Mouse (Mus musculus) forebrain, embryonic 12.5 days (tissue): ENCODE measurements around the gene Naaladl2. TPM values are rescaled to one million over a fixed set of nuclear protein-coding genes. Genes with fewer than 3 reads are reported as not detected.
"Not testable (repeated sequence)": the region's sequence is repeated elsewhere in the genome, so short reads cannot be mapped to it uniquely, and the experiment has no call there.

ENCODE experiments used
- ATAC-seq: fragments of 200-750 bp; cut with Nextera tagmentation; 2 replicates; pipeline ENCODE4 v1.8.0; 2017; ENCODE audit warnings: moderate TSS enrichment; ENCODE audit not compliant: low FRiP score
- H3K27ac ChIP-seq: fragments of 300-500 bp; sonication (generic); 2 replicates; pipeline ENCODE4 v1.5.1; 2016; ENCODE audit warnings: mild to moderate bottlenecking
- H3K27me3 ChIP-seq: fragments of 300-500 bp; sonication (generic); 2 replicates; pipeline ENCODE4 v1.6.1; 2016; ENCODE audit warnings: mild to moderate bottlenecking
- H3K36me3 ChIP-seq: fragments of 300-500 bp; sonication (generic); replicated peaks from 2 replicates; pipeline ENCODE4 v1.6.1; 2016; ENCODE audit warnings: mild to moderate bottlenecking
- H3K4me1 ChIP-seq: fragments of 300-500 bp; sonication (generic); 2 replicates; pipeline ENCODE4 v1.6.1; 2016
- H3K4me2 ChIP-seq: fragments of 300-500 bp; sonication (generic); 2 replicates; pipeline ENCODE4 v1.6.1; 2016; ENCODE audit warnings: mild to moderate bottlenecking, moderate library complexity
- H3K4me3 ChIP-seq: fragments of 300-500 bp; sonication (generic); replicated peaks from 2 replicates; pipeline ENCODE4 v1.5.1; 2016; ENCODE audit warnings: mild to moderate bottlenecking
- H3K9ac ChIP-seq: fragments of 300-500 bp; sonication (generic); 2 replicates; pipeline ENCODE4 v1.6.1; 2016; ENCODE audit warnings: mild to moderate bottlenecking
- H3K9me3 ChIP-seq: fragments of 300-500 bp; sonication (generic); 2 replicates; pipeline ENCODE4 v1.6.1; 2016
- WGBS: fragments of 180-500 bp; shearing (Covaris S2); methylation state at CpG from one replicate; pipeline ENCODE4 v1.1.7; 2016; 5-methylcytosine and 5-hydroxymethylcytosine counted together
- polyA plus RNA-seq: library from polyadenylated mRNA; unstranded; fragments of >200 nt; fragmentation: Nextera tagmentation; extraction: Ambion mirVana; gene quantifications from 2 replicates; pipeline ENCODE4 v1.2.1, GENCODE M21; 2016

Gene Naaladl2
- polyA plus RNA-seq, 1 experiment from 2014 or later, result 0.41 TPM

DNA sequence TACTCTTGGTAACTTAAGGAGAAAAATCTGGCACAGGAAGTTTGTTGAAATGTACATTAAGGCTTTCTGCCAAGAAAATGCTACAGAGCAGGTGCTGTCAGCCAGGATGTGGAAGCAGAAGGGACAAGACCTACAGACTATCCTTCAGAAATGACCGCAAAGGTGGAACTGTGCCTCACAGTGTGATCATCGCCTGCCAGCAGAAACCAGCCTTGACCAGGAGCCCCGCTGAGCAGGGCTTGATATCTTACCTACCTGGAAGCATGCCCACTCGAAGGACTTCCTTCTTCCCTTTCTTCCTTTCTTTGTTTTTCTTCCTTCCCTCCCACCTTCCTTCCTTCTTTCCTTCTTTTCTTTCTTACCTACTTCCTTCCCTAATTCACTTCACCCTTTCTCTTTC, 69.8 kb downstream of the Naaladl2 start:
- H3K9ac ChIP-seq, result no peak overlapping the region
- WGBS, result 61% methylated on average over 4 of the region's 4 CpGs
- no peak overlapping the region for H3K4me2 ChIP-seq
- H3K4me3 ChIP-seq, result no peak overlapping the region
- ATAC-seq, result no peak
- H3K9me3 ChIP-seq, result no peaks in the 10 kb centered on the region
- H3K36me3 ChIP-seq, result no peaks in the 10 kb centered on the region
- H3K27ac ChIP-seq, result no peak overlapping the region
- H3K27me3 ChIP-seq, result no peaks in the 10 kb centered on the region
- H3K4me1 ChIP-seq, result peaks cover 7% of the 10 kb centered on the region; the same call in 1 of the 2 replicates

DNA sequence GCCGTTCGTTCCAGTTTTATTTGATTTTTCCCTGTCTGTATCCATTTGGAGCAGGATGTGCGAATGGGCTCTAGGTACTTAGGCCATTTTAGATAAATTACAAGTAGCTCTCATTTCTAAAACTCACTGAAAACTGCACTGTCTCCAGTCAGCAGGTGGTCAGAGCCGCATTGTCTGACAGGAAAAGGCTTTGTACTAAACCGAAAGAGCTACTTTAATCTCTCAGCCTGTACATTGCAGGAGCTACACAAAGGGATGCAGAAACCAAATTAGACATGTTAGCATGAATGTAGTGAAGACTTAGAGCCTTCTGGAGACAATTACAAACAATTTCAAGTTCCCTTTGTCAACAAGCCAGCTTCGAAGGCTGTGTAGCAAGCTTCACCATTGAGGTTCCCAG, 70.2 kb downstream of the Naaladl2 start:
- WGBS, result 19% methylated on average over 6 of the region's 6 CpGs
- Histone ChIP-seq H3K9me3 (no peaks in the 10 kb centered on the region), H3K4me3 (no peak overlapping the region), H3K27ac (no peak overlapping the region), H3K4me1 (peaks cover 7% of the 10 kb centered on the region; the same call in 1 of the 2 replicates), H3K36me3 (no peaks in the 10 kb centered on the region), H3K27me3 (no peaks in the 10 kb centered on the region), H3K4me2 (no peak overlapping the region), H3K9ac (no peak overlapping the region)
- ATAC-seq, result 0 out of 2 replicates have a peak, but pooled peaks have one; percentile 14

DNA sequence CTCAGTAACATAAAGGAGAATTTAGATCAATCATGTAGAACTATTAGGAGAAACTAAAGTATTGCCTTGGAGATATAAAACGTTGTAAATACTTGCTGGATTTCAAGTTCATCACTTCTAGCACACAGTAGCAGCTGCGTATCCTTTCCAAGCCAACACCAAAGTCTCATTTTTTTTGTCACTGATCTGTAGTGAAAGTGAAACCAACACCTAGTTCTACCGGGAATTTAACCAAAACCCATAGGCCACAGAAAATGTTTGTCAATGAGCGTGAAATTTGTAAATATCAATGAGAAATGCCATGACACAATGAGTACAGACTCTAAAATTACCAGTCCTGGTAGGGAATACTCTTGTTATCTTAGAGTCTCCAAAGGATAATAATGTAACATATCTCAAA, 80.8 kb downstream of the Naaladl2 start:
- Histone ChIP-seq H3K4me2 (no peak overlapping the region), H3K4me3 (no peak overlapping the region), H3K27me3 (no peaks in the 10 kb centered on the region), H3K9ac (no peak overlapping the region), H3K4me1 (no peaks in the 10 kb centered on the region), H3K36me3 (no peaks in the 10 kb centered on the region), H3K27ac (no peak overlapping the region), H3K9me3 (no peaks in the 10 kb centered on the region)
- WGBS, result 89% methylated on average over 4 of the region's 4 CpGs
- no peak for ATAC-seq

DNA sequence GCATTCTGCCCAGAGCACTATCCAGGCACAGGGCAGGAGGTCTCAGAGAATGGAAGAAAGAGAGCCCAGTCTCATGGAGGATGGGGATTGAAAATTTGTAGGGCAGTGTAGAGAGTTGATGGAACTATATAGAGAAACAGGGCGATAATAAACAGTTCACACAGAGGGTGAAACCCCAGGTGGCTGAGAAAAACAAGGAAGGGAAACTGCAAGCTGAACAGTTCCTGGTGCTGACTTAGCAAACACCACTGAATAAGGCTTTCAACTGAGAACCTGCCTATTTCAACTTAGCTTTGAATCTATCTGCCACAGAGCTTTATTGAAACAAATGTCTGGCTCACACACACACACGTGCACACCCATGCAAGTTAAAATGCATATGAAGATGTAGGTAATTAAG, 91.1 kb downstream of the Naaladl2 start:
- H3K4me2 ChIP-seq, result no peak overlapping the region
- no peak overlapping the region for H3K27ac ChIP-seq
- no peaks in the 10 kb centered on the region for H3K4me1 ChIP-seq
- H3K27me3 ChIP-seq, result no peaks in the 10 kb centered on the region
- 21% methylated on average over 2 of the region's 2 CpGs for WGBS
- no peak for ATAC-seq
- no peaks in the 10 kb centered on the region for H3K9me3 ChIP-seq
- H3K4me3 ChIP-seq, result no peak overlapping the region
- H3K36me3 ChIP-seq, result no peaks in the 10 kb centered on the region
- H3K9ac ChIP-seq, result no peak overlapping the region

DNA sequence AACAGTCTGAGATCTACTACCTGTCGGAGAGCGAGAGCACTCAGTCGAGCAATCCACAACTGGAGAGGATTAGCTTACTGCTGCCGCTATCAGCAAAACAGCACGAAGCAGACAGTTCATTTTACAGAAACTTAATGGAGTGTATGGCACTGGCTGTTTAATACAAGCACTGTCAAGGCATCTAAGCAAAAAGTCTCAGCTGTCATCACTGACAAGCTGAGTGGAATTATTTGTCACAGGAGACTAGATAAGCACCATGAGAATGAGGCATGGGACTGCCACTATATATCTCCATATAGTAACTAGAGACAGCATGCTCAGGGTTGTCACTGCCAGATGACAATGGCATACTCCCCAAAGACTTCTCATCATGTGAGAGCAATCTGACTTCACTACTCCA, 124.1 kb downstream of the Naaladl2 start:
- ATAC-seq, result peak; percentile 17; the same call in 1 of the 2 replicates
- no peaks in the 10 kb centered on the region for H3K27me3 ChIP-seq
- no peak overlapping the region for H3K4me2 ChIP-seq
- no peak overlapping the region for H3K27ac ChIP-seq
- no peak overlapping the region for H3K9ac ChIP-seq
- WGBS, result 76% methylated on average over 5 of the region's 5 CpGs
- H3K4me3 ChIP-seq, result no peak overlapping the region
- H3K9me3 ChIP-seq, result no peaks in the 10 kb centered on the region
- no peaks in the 10 kb centered on the region for H3K36me3 ChIP-seq
- H3K4me1 ChIP-seq, result no peaks in the 10 kb centered on the region

DNA sequence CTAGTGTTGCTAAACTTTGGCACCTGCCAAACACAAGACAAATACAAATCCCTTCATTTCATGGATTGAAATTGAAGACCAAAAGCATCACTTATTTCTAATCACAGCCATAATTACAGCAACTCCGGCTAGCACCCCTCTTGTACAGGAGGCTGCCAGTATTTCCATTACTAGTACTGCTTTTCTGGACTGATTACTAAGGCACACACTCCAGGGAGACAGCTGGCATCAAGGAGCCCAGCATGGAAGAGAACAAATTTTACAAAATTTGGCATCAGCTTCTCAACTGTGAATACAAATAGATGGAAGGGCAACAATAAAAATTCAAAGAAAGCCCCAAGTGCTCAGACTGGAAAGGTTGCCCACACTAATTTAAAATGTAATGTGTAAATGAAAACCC, 133.3 kb downstream of the Naaladl2 start:
- 64% methylated on average over 1 of the region's 1 CpGs for WGBS
- Histone ChIP-seq H3K4me2 (no peak overlapping the region), H3K4me1 (no peaks in the 10 kb centered on the region), H3K27ac (no peak overlapping the region), H3K36me3 (no peaks in the 10 kb centered on the region), H3K4me3 (no peak overlapping the region), H3K9me3 (no peaks in the 10 kb centered on the region), H3K27me3 (no peaks in the 10 kb centered on the region), H3K9ac (no peak overlapping the region)
- ATAC-seq, result no peak

DNA sequence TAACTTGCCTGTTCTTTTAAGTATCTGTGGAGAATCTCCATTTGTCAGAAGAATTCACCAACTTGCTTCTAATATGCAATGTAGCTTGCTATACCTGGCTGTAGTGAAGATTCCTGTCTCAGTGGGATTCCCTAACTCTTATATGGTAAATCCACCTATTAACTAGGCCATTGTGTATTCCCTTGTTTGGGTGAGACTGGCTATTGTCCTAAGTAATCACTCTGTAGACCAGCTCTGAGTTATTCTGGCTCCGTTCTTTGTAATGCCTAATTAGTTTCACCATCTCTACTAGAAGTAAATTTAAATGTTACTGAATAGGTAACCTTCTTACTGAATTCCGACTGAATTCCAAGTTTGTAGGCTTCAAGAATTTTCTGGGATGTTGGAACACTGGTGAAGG, 137.3 kb downstream of the Naaladl2 start:
- H3K4me1 ChIP-seq, H3K36me3 ChIP-seq, H3K4me2 ChIP-seq, H3K9me3 ChIP-seq, H3K27me3 ChIP-seq, H3K4me3 ChIP-seq, H3K9ac ChIP-seq, H3K27ac ChIP-seq, ATAC-seq: not testable (repeated sequence)
- 23% methylated on average over 2 of the region's 2 CpGs for WGBS

DNA sequence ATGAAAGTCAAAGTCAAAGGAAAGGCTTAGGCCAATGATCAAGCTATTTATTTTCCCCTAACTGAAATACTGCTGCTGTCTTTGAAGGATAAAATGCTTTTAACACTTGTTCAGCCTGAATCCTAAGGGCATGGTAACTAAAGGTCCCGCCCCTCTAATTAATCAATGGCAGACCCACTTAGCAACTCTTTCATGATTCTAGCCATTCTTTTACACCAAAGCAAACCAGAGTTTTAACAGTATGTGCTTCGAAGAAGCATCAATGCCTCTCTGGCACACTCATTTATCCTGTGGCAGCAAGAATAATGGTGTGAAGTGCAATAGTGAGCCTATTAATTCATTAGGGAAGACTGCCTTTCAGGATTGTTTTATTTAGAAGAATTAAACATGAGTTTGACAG, 151.5 kb downstream of the Naaladl2 start:
- Histone ChIP-seq H3K27me3 (peaks cover 3% of the 10 kb centered on the region; the same call in 1 of the 2 replicates), H3K9ac (no peak overlapping the region), H3K27ac (no peak overlapping the region), H3K4me1 (peaks cover 8% of the 10 kb centered on the region; the same call in 1 of the 2 replicates), H3K4me3 (no peak overlapping the region), H3K4me2 (no peak overlapping the region), H3K9me3 (no peaks in the 10 kb centered on the region), H3K36me3 (no peaks in the 10 kb centered on the region)
- WGBS, result 18% methylated on average over 2 of the region's 2 CpGs
- ATAC-seq, result peak; percentile 53; the same call in 1 of the 2 replicates

DNA sequence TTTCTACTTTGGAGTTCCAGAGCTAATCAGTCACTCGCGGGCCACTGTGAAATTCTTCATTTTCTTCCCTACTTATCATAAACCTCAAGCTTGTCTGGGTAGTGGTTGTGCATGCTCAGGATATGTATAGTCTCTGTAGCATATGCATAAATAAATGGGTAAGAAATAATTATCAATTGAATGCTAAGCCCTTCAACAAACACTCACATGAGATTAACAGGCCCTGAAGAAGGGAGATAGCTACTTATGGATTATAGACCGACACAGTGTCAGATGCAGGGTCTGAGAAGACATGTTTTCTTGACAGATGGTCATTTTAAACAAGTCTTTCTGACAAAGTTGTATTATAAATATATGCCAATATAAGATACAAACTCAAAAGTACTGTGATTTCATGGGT, 152.0 kb downstream of the Naaladl2 start:
- H3K4me2 ChIP-seq, result no peak overlapping the region
- no peak for ATAC-seq
- H3K36me3 ChIP-seq, result no peaks in the 10 kb centered on the region
- peaks cover 3% of the 10 kb centered on the region; the same call in 1 of the 2 replicates for H3K27me3 ChIP-seq
- H3K27ac ChIP-seq, result no peak overlapping the region
- no peak overlapping the region for H3K9ac ChIP-seq
- H3K4me3 ChIP-seq, result no peak overlapping the region
- 54% methylated on average over 3 of the region's 3 CpGs for WGBS
- H3K9me3 ChIP-seq, result no peaks in the 10 kb centered on the region
- peaks cover 8% of the 10 kb centered on the region; the same call in 1 of the 2 replicates for H3K4me1 ChIP-seq

DNA sequence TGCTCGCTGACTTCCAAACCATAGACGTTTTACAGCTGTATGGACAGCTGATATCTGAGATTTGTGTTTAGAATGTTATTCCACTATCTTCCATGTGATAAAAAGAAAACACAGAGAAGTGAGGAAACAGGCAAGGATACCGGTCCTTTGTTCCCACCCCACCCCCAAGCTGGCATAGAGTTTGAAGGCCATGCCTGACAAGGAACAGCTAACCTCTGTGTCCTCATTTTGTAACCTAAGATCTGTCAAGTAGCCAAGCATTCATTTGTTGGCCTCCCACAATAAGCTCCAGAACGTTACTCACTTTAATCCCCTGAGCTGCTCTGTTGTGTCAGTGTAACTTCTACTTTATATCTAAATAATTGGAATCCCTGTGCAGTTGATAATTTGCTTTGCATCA, 161.9 kb downstream of the Naaladl2 start:
- no peak overlapping the region for H3K4me3 ChIP-seq
- 72% methylated on average over 4 of the region's 4 CpGs for WGBS
- no peaks in the 10 kb centered on the region for H3K27me3 ChIP-seq
- no peak overlapping the region for H3K9ac ChIP-seq
- no peak overlapping the region for H3K27ac ChIP-seq
- no peak overlapping the region for H3K4me2 ChIP-seq
- H3K36me3 ChIP-seq, result no peaks in the 10 kb centered on the region
- no peaks in the 10 kb centered on the region for H3K9me3 ChIP-seq
- no peaks in the 10 kb centered on the region for H3K4me1 ChIP-seq
- no peak for ATAC-seq

DNA sequence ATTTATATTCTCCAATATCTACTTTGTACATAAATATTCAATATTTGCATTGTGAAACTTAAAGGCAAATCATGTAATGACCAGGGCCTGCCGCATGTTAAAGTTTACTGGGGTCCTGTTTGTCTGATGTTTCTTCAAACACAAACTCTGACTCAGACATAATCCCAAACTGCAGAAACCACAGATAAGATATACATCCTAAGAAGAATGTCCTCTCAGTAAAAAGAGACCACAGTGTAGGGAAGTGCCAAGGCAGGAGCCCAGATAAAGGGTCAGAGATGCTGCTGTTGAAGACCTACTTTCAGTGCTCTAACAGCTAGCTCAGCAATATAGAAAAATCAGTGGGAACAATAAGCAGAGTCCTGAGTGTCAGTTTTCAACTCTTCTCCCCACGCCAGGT, 201.9 kb downstream of the Naaladl2 start:
- no peaks in the 10 kb centered on the region for H3K36me3 ChIP-seq
- no peaks in the 10 kb centered on the region for H3K27me3 ChIP-seq
- H3K9ac ChIP-seq, result no peak overlapping the region
- no peaks in the 10 kb centered on the region for H3K9me3 ChIP-seq
- 86% methylated on average over 2 of the region's 2 CpGs for WGBS
- H3K27ac ChIP-seq, result no peak overlapping the region
- 0 out of 2 replicates have a peak, but pooled peaks cover 2% of the 10 kb centered on the region for H3K4me1 ChIP-seq
- ATAC-seq, result no peak
- no peak overlapping the region for H3K4me2 ChIP-seq
- H3K4me3 ChIP-seq, result no peak overlapping the region

DNA sequence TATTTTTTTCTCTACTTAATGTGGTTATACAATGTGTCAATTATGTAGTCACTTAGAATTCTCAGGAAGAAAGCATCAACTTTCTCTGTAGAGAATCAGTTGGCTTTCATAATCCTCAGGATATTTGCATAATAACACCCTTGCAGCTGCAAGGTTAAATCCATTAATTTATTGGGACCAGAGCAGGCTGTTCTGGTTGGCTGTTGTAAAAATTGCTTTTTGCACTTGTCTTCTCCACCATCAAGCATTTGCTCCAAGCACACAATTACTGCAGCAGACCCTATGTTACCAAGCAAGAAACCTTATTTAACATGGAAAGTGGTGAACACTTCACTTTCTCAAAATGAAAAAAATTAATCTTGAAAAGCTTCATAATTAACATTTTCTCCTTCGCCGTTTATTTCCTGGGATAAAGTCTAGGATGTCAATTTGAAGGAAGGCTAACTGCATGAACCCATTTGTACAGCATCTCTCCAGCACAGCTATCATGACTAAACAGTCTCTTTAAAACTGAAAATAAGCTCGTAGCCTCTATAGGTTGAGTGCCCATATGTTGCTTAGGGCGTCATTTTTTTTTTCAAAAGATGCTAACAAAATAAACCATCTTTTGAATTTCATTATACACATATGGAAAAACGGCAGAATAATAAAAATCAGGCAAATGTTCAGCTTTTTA, 205.4 kb downstream of the Naaladl2 start:
- WGBS, result 67% methylated on average over 5 of the region's 5 CpGs
- H3K4me1 ChIP-seq, result 0 out of 2 replicates have a peak, but pooled peaks cover 2% of the 10 kb centered on the region
- H3K4me3 ChIP-seq, result no peak overlapping the region
- H3K4me2 ChIP-seq, result no peak overlapping the region
- H3K27me3 ChIP-seq, result no peaks in the 10 kb centered on the region
- no peaks in the 10 kb centered on the region for H3K9me3 ChIP-seq
- no peak overlapping the region for H3K9ac ChIP-seq
- no peaks in the 10 kb centered on the region for H3K36me3 ChIP-seq
- H3K27ac ChIP-seq, result no peak overlapping the region
- peak; percentile 89 for ATAC-seq

DNA sequence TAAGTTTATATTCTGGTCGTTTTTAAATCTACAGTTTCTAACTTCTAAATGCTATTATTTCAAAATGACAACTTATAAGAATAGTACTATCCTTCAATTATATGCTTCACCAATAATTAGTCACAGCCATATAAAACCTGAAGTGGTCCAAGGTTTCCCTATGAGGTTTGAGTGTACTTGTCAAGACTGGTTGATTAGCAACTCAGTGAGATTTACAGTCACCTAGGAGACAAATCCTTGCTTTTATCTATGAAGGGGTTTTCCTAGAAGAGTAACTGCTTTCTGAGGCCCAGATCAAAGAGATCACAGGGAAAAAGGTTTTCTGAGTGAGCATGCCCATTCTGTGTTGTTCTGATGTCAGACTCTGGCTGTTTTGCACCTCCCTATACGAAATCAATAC, 222.2 kb downstream of the Naaladl2 start:
- Histone ChIP-seq H3K4me1 (no peaks in the 10 kb centered on the region), H3K4me3 (no peak overlapping the region), H3K27me3 (no peaks in the 10 kb centered on the region), H3K4me2 (no peak overlapping the region), H3K27ac (no peak overlapping the region), H3K36me3 (no peaks in the 10 kb centered on the region), H3K9ac (no peak overlapping the region), H3K9me3 (no peaks in the 10 kb centered on the region)
- ATAC-seq, result no peak
- WGBS, result 34% methylated on average over 2 of the region's 2 CpGs
